Mouse (Mus musculus) frontal cortex, postnatal 25 days (tissue): ENCODE measurements around the gene Gm11639.
"Not testable (repeated sequence)": the region's sequence is repeated elsewhere in the genome, so short reads cannot be mapped to it uniquely, and the experiment has no call there.

Source experiments
- DNase-seq, 2 experiments: peaks; one replicate each; pipeline ENCODE4 v3.0.0; 2022; ENCODE audit warnings: low spot score in 2 of 2

Gm11639 gene

DNA sequence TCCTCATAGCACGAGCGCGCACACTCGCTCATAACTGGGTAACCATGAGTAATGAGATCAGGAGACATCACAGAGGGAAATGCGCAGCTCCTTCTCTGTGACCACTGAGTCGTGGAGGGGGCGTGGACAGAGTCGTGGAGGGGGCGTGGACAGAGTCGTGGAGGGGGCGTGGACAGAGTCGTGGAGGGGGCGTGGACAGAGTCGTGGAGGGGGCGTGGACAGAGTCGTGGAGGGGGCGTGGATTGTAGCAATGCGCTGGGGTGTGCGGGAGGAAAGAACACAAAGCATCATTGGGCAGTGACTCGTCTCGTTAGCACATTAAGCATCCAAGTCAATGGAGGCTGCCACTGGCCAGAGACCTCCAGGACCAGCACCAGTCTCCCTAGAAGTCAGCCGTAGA, 426.9 kb downstream of the Gm11639 start:
- not testable (repeated sequence) for DNase-seq

DNA sequence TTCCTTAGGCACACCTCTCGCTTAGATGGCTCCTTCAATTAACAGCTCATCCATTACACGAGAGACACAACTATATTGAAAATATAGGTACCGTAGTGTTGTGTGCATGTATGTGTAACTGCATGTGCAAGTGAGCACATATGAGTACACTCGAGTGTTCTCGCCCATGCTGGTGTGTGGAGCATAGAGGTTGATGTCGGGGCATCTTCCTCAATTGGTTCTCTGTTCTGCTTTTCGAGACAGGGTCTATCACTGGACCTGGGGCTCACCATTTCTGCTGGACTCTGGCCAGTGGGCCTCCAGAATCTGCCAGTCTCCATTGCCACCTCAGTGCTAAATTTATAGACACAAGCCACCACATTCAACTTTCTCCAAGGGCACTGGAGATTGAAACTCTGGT, 432.3 kb downstream of the Gm11639 start:
- no peak for DNase-seq

DNA sequence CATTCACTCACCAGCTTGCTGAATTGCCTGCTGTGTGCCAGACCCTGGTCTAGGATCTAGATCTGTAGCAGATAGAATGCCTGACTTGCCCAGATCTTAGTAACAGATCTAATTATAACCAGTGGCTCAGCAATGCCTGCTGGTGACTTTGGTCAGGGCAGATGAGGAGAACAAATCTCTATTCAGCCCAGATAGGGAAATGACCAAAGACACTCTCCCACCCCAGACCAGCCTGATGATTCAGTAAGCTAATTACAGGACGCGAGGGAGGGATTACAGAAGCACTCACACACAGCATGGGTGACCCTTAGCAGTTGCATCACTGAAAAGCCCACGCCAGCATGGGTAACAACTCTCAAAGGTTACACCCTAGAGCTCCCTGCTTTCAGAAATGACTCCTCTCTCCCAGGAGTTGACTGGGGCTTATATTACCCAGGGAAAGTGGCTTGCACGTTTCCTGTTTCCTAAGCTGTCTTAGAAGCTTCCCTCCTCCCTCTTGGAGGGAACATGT, 435.1 kb downstream of the Gm11639 start:
- DNase-seq, result no peak

DNA sequence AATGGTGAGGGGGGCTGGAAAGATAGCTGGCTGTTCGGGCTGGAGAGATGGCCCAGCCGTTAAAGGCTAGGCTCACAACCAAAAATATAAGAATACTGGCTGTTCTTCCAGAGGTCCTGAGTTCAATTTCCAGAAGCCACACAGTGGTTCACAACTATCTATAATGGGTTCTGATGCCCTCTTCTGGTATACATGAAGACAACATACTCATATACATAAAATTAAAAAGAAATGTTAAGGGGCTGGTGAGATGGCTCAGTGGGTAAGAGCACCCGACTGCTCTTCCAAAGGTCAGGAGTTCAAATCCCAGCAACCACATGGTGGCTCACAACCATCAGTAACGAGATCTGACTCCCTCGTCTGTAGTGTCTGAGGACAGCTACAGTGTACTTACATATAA, 436.3 kb downstream of the Gm11639 start:
- DNase-seq, result not testable (repeated sequence)

- DNase-seq, result no peak
Measured at GRCm38 (mm10) chr11:105123986-105124385, 438.5 kb downstream of the Gm11639 start.

GRCm38 (mm10) chr11:105125735-105126519, 440.4 kb downstream of the Gm11639 start, which contains the start of gene Mettl2:
Gene Mettl2, plus strand, starts transcription at chr11:105126425.
- DNase-seq, result peak; percentile 61 to 67

- DNase-seq, result no peak
Measured at GRCm38 (mm10) chr11:105126520-105127029, 441.1 kb downstream of the Gm11639 start.

DNA sequence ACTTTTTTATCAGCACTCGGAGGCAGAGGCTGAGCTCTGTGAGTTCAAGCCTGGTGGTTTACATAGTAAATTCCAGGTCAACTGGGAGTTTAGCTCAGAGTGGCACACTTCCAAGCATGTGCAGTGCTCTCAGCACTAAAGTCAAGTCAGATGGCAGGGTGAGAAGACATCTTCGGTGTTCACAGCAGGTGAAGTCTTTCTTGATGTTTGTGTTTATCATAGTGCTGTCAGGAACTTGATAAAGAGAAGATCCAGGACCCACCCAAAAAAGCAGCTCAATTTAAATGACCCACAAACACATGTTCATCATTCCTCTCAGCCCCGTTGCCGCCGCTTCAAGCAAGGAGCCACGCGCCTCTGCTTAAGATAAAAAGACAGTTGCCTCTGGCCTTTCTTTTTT, 450.2 kb downstream of the Gm11639 start:
- DNase-seq, result no peak

- not testable (repeated sequence) for DNase-seq
Measured at GRCm38 (mm10) chr11:105137255-105137654, 451.7 kb downstream of the Gm11639 start.

- DNase-seq, result not testable (repeated sequence)
Measured at GRCm38 (mm10) chr11:105140512-105140911, 455.0 kb downstream of the Gm11639 start.

DNA sequence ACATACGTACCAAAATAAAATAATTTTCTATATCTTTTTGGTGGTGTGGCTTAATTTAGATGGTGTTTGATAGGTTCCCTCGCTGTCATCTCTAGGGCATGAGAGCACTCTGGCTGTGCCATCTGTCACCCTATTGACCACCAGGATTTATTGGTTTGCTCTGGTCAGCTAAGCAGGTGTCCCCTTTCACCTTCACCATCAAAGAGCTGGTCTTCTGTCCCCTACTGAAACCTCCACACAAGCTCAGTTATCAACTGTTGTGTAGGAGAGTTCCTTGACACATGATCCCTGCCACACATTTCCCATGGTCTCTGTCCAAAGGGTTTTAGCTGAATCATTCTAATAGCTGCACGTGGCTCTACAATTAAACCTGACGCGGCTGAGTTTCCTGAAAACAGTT, 455.6 kb downstream of the Gm11639 start:
- DNase-seq, result no peak

DNA sequence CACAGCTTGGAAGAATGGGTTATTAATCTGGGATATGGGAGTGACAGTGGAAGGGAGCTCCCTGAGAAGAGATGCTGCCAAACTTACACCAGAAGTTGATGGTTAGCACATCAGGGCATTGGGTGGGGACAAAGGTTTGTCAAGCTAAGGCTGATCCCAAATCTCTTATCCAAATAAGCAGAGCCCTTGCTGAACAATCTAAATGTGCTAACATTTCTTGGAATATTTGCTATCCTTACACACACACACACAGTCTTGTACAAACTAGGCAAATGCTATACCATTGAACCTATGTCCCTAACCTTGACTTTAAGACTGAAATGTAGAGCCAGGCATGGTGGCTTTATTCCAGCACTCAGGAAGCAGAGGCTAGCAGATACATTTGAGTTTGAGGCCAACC, 458.1 kb downstream of the Gm11639 start:
- no peak for DNase-seq

DNA sequence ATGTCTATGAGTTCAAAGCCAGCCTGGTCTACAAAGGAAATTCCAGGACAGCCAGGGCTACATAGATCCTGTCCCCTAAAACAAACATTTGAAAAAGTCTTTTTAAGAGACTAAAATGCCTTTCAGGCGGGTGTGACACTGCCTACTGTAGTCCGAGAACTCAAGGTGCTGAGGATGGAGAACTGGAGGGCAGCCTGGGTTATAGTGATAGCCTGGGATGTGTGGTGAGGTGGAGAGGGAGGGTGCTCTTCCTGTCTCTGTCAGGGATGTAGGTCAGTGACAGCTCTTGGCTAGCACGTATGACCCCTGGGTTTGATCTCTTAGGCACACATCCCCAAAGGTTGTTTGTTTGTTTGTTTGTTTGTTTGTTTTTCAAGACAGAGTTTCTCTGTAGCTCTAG, 458.6 kb downstream of the Gm11639 start:
- DNase-seq, result no peak

GRCm38 (mm10) chr11:105144508-105145210, 459.2 kb downstream of the Gm11639 start:
- no peak for DNase-seq

DNA sequence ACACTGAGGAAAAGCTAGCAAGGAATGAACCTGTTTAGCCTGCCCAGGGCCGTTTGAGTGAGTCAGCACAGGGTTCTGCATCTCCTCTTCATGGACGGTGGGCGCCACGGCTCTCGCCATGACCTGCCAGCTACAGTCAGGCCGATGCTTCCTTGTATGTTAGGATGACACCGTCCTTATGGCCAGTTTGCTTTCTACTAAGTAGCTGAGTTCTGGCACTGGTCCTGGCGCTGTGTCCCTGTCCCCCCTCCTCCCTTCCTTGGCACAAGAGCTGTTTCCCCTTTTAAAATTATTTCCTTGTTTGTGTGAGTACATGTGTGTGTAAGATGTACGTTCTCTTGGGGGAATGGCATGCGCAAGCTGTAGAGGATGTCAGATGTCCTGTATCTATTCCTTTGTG, 459.7 kb downstream of the Gm11639 start:
- DNase-seq, result no peak

DNA sequence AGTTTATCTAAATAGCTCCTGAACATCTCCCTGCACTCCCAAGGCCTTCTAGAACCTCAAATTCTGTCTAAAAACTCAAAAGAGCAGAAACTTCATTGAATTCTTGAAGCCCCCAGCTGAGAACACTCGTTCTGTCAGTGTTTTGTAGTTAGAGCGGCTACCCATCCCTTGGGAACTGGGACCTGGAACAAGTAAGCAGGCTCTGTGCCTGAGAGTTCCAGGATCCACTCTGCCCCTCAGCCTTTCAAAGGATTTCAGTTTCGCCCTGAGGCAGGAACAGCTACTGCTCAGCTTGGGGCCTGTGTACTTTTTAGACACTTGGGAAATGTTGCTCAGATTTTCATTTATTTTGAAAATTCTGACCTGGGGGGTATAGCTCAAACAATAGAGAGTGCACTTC, 461.1 kb downstream of the Gm11639 start, which contains the start of gene Gm10842:
Gm10842 (plus strand) TSS at position 301 of the 400 bp plus-strand sequence.
- no peak for DNase-seq

- no peak for DNase-seq
Measured at GRCm38 (mm10) chr11:105149353-105149752, 463.8 kb downstream of the Gm11639 start.

GRCm38 (mm10) chr11:105149766-105150165, 464.3 kb downstream of the Gm11639 start:
- no peak for DNase-seq

- no peak for DNase-seq
Measured at GRCm38 (mm10) chr11:105150691-105151090, 465.2 kb downstream of the Gm11639 start.

DNA sequence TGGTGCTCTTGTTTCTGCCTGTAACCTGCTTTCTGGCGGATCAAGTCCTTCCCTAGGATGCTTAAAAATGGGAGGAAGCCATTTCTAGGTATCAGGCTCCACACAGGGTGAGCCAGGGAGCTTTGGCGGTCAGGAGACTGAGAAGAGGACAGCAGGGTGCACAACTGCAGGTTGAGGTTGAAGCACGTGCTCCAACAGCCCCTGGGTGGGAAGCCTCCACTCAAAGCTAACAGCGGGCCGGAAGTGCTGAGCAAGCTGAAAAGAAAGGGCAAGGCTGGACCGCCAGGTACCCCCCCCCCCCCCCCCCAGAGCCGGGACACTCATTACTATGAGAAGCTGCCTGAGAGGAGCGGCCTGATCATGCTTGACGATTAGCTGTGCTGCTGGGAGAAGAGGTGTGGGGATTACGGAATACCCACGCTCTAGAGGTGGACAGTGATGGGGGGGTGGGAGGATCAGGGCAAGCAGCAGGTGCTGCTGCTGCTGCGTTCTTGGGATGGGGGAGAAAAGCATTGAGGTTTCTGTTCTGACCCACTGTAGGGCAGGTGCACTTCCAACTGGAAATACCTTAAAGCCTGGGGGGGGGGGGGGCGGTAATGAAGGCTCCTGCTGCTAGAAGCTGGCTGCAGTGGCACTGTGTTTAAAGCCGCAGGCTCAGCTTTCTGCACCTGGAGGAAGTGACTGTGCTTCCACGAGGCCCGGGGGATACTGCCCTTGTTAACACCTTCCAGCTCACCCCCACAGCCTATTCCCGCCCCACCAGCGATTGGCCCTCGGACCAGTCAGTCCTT, 465.9 kb downstream of the Gm11639 start:
- no peak for DNase-seq

- no peak for DNase-seq
Measured at GRCm38 (mm10) chr11:105152017-105152300, 466.5 kb downstream of the Gm11639 start.

DNA sequence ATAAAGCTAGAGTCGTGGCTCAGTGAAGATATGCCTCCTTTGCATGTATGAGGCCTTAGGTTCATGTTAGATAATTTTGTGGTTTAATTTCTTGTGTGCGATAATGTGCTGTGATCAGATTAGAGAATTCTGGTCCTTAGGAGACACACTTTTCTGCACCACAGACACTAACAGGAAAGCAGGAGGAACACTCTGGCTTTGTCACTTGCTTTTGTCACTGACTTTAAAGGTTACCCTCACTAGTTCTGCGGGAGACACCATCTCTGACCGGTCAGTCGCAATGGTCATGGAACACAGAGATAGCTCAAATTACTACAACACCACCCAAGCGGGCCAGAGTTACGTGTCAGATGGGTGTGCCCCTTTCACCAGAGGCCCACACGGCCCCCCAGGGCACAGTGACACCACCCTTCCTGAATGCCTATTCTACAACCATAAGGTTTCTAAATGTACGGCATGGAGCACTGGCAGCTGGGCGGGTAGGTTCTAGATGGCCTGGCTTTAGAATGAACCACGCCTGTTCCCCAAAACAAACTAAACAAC, 466.9 kb downstream of the Gm11639 start:
- DNase-seq, result no peak
